Mouse (Mus musculus): ENCODE data around the gene Arl11.

The Arl11 gene

GRCm38 (mm10) chr14:61330591-61330990 is 21.0 kb downstream of the Arl11 start:
- peak; percentile 22 for DNase-seq

- DNase-seq: peak; percentile 73
These were observed 21.5 kb downstream of the Arl11 start for GRCm38 (mm10) chr14:61330996-61331561.

GRCm38 (mm10) chr14:61339381-61339780 is 29.8 kb downstream of the Arl11 start:
- DNase-seq: no peak

GRCm38 (mm10) chr14:61344590-61344989 is 35.0 kb downstream of the Arl11 start:
- DNase-seq: no peak

GRCm38 (mm10) chr14:61346827-61347698 is 37.5 kb downstream of the Arl11 start:
- peak; percentile 23 for DNase-seq

- no peak for DNase-seq
These were observed 40.3 kb downstream of the Arl11 start for GRCm38 (mm10) chr14:61349876-61350275.

GRCm38 (mm10) chr14:61350808-61351207 is 41.3 kb downstream of the Arl11 start:
- DNase-seq: no peak

GRCm38 (mm10) chr14:61354251-61355235 is 45.0 kb downstream of the Arl11 start:
- DNase-seq: no peak

GRCm38 (mm10) chr14:61360131-61360980 is 50.8 kb downstream of the Arl11 start, which contains the start of gene Ebpl:
Gene Ebpl (minus strand): TSS chr14:61360439.
- peak; percentile 92 for DNase-seq

- no peak for DNase-seq
These were observed 51.5 kb downstream of the Arl11 start for GRCm38 (mm10) chr14:61360981-61361511.

All from right cerebral cortex, postnatal 25 days (tissue).